Mouse (Mus musculus) ovary, postnatal 36 days (tissue): Measurements from ENCODE around the gene Chst5.
A peak's percentile ranks its signal among the peaks of the same experiment; 100 is the strongest.

ENCODE experiments used
- DNase-seq: peaks from one replicate; pipeline ENCODE4 v3.0.0; 2022; ENCODE audit warnings: low spot score, mixed read lengths

The Chst5 gene

DNA sequence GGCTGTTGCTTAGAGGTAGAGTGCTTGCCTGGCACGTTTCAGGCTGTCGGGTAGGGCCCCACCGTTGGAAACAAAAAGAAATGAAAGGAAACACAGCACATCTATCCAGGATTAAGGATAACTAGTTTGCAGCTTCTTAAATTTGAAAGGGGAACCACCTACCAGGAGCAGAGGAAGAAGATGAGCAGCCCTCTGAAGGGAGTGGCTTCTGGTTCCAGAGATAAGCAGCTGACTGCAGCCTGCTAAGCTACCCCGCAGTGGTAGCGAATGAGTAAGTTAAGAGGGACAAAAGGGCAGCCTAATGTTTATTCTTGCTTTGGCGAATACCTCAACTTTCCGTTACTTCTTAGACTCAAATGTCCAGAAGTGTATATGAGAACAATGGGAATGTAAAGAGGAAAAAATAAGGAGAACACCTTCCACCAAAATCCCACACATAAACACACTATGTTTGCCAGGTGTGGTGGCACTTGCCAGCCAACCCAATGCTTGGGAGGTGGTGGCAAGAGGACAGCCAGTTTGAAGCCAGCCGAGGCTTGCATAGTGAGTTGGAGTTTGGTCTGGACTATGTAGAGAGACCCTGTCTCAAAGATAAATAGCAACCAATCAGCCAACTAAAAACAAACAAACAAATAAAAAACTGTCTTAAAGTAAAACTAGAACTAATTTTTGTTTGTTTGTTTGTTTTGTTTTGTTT is 19.5 kb upstream of the Chst5 start:
- DNase-seq: no peak

DNA sequence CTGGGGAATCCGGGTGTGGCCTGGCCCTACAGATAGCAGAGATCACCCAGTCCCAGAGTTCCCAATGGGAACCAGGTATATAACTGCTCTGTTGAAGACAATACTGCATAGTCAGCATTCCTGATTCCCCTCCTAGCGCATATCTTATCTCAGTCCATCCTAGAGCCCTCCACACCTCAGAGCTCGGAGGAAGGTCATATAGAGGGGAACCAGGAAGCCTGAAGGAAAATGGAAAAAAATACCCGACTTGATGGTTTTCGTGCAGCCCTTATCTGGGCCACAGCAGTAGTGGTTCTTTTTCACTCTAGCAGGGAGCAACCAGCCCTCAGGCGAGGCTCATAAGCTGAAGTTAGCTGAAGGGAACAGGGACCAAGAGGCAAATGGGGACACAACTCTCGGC is 14.7 kb upstream of the Chst5 start:
- DNase-seq: no peak

DNA sequence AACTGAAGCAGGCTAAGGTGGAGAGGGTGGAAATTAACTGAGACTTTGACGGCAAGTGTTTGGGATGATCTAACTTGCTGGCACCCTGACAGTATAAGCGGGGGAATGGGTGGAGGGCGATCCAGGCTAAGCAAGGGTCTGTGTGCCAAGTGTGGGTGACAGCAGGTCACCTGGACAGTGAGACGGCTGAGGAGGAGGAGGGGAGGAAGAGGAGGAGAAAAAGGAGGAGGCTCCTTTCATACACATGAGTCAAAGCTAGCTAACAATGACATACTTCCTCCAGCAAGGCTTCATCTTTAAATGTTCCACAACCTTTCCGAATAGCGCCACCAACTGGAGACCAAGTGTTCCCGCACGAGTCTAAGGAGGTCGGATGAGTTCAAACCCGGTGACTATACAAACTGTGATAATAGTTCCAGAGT is 13.1 kb upstream of the Chst5 start:
- peak; percentile 29 for DNase-seq

DNA sequence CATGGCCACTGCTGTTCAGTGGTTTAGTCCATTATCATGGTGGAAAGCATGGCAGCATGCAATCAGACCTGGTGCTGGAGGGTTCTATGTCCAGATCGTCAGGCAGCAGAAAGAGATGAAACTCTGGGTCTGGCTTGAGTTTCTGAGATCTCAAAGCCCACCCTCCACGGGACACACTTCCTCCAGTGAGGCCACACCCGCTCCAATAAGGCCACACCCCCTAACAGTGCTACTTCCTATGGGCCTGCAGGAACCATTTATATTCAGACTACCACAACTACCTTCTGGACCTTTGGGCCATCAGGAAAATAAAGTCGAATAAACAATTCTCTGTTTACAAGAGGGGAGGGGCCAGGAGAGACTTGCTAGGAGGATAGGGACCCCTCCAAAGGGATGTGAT is 10.7 kb upstream of the Chst5 start:
- DNase-seq: no peak

DNA sequence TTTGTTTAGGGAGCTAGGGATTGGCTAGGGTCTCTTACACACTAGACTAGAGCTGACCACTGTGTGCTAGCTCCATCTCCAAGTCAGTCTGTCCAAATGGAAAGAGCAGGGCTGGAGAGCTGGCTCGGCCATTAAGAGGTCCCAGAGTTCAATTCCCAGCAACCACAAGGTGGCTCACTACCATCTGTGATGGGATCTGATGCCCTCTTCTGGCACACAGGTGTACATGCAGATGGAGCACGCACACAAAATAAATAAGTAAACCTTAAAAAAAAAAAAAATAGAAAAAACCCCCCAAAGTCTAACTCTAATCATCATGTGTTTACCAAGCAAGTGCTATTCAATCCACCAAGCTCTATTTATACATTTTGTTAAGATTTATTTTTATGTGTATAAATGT is 9.4 kb upstream of the Chst5 start:
- DNase-seq: no peak

DNA sequence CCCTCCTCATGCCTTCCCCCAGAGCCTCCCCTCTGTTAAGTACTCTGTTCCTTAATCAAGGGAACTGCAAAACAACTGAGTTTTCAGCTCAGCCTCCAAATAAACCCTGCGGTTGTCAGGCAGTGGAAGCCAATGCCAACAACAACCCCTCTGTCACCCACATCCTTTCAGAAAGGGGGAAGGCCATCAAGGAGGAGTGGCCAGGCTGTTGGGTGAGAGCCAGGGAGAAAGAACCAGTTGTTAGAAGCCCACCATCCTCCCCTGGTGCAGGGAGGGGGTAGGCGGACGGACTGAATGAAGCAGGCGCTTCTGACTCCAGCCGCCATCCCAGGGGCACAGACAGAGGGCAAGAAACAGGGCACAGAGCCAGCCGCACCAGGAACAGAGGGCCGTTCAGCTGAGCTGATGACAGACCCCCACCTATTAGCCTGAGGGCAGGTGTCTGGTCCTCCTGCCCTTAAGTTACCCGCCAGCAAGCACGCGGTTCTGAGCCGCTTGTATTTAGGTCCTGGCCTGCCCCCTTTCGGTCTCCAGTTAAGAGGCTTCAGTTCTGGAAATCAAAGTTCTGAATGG is 2.7 kb upstream of the Chst5 start:
- no peak for DNase-seq

DNA sequence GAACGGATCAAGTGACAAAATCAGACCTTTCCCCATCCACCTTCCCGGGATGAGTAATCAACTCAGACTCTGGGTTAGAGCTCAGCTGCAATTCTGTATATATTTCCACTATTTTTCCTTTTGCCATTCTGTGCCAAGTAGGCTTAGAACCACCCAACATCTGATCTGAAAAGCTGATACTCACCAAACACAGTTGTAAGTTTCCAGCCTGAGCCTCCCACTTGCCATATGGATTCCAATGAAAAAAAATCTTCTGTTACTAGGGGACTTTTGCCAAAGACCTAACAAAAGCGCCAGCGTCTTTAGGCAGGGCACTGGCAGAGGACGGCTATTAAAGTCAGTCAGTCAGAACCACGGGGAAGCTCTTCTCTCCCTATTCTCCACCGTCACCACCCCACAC is 1.3 kb upstream of the Chst5 start:
- no peak for DNase-seq

DNA sequence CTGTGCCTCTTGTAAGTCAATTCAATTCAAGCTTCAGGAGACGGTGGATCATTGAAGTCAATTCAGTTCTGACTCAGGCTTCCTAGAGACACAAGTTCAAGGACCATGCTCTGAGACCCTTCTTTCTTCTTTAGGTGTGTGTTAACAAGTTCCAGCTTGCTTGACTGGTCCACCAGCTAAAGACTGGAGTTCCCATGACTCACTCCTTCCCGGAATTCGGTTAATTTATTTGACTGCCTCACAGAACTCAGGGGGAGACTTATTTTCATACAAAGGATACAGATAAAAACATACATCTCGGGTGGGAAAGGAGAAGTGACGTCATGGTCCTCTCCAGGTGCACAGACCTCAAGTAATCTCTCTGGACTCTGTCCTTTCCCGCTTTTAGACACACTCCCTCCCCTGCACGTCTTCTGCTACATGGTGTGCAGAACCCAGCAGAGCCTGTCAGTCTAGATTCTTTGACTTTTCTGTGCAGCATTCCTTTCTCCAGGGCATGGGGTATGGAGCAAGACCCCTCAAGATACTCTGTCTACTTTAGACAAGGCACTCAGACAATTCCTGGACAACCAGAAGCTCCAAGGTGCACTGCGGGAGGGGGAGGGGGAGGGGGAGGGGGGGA is 4.6 kb downstream of the Chst5 start:
- no peak for DNase-seq

DNA sequence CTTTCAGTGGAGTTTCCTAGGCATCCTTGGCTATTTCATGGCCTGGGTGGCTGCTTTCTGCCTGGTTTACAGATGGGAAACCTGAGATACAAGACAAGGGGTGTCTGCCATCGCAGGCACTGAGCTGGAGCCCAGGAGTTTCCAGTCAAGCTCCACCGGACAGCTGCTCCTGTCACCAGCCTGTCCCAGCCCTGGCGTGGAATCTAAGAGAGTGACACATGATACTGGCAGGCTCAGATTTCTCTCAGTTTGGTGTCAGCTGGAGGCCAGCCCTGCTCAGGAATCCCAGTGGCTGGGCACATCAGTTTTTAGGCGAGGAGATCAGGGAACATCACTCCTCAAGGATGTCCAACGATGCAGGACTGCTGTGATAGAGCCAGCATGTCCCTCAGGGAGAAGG is 8.2 kb downstream of the Chst5 start:
- no peak for DNase-seq

DNA sequence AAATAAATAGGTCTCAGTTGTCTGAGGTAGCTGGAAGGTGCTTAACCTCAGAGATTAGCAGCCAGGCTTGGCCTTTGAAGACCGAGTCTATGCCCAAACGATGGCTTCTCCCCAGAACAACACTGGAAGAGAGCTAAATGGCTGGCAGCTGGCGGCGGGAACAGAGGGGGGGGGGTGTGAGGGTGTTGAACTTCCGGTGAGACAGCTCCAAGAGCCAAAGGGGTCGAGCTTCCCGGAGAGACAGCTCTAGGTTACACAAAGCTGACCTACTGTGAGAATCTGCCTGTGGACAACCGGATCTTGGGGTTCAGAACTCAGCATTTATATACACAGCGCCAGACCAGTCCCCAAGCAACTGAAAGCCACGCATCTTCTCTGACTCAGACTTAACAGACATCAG is 11.7 kb downstream of the Chst5 start:
- DNase-seq: no peak

DNA sequence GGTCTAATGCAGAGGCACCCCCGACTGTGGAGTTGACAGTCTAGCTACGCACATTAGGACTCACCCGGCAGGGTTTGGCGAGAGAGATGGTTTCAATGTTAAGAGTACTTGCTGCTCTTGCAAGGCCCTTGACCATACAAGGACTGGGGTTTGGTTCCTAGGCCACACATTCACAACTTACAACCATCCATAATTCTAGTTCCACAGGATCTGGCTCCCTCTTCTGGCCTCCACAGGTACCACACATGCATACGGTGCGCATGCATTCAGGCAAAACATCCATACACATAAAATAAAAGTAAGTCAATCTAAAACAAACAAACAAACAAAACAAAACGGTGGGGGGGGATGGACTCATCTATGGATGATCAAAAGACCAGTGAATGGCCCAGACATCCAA is 15.3 kb downstream of the Chst5 start:
- DNase-seq: no peak

DNA sequence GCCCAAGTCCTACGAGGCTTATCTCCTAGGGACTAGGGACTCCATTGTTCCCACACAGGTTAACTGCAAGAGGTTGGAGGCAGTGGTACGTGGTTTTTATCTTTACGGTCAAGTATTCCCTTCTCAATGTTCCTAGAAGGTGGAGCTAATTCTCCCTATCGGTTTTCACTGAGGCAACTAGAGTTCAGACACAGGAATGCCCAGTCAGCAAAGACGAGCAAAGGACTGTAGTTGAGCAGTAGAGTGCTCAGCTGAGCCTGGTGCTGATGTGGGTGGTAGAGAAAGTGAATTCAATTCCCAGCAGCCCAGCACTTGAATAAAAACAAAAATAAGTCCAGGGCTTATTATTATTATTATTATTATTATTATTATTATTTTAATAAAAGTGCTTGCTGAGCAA is 17.6 kb downstream of the Chst5 start:
- DNase-seq: no peak

DNA sequence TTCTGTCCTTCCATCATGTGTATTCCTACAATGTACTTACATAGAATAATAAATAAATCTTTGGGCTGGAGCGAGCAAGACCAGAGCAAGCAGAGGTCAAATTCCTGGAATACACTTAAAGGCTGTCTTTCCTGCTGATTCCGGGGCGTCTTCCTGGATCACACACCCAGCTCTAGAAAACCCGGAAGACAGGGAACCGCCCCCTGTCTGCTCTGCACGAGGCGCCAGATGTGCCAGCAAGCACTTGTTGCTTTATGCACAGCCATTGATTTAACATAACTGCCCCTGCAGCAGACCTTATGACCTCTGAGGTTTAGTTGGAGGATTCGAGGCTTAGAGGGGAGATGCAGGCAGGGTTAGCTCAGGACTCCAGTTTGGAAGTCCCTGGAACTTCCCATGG is 18.3 kb downstream of the Chst5 start:
- DNase-seq: no peak

DNA sequence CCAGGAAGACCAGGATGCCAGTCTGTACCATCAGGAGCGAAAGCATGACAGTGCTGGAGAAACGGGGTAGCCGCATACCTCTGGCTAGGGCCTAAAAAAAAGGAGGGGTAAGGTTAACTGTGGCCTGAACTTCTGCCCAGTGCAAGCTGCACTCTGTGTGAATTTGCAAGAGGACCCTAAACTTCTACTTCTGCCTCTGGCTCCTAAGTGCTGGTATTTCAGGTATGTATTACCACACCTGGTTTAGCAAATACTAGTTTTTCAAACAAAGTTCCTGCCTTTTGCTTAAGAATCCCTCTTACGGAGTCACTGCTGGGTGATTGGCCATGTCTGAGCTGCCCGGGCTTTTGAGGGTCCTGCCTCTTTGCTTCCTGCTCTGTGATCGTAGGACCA is 19.3 kb downstream of the Chst5 start:
- DNase-seq: no peak

DNA sequence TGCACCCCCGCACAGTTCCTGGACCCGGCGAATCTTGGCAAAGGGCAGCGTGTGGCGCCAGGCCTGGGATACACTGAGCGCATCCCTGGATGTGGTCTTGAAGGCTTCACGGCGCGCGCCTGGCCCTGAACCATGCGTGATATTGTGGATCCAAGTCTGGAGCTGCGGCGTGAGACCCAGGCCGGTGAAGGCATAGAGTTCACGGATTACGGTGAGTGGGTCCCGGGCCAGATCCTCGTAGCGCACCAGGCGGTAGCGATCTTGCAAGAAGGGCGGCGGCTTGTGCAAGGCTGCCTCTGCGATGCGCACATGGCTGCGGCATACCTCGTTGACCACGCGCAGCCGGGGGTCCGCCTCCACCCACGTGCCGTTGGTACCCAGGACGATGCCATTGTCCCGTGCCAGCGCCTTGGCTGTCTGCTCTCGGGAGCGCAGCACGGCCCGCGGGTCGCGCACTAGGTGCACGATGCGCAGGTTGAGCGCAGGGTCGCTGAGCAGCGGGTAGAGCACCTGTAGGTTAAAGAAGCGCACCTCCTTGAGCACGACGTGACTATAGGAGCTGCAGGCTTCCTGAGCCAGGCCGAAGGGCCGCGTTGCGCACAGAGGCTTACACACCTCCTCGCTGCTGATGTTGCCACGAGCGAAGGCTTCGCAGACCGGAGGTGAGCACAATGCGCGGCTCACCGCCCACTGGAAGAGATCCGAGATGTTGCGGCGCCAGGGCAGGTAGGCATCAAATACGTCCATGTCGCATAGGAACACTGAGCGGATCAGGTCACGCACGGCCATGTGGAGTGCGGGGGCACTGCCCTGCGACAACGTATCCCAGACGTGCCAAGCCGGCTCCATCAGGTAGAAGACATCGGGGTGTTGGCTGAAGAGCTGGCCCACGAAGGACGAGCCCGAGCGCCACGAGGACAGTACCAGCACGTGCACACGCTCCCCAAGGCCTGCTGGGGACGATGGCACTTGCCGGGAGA is 20.0 kb downstream of the Chst5 start:
- no peak for DNase-seq

DNA sequence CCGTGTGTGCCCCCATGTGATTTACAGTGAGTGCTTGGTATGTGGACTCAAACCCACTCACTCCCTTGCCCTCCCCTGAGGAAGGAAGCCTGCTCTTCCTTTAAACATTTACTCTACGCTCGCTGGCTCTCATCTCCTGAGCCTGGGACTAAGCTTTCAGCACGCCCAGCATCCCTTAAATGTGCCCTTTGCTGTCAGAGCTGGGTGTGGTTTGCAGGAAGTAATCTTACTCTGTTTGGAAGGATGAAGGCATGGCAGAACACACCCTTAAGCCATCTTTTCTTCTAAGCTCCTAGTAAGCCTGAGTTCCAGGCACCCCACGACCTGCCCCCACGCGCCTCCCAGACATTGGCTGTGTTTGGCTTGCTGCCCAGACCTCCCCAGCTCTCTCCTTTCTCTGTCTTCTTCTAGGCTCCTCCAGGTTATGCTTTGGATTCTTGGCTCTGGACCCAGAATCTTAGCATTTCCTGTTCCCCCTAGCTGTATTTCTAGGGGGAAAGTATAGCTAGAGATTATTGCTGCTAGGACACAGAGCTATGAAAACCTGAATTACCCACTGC is 22.1 kb downstream of the Chst5 start:
- DNase-seq: peak; percentile 34

DNA sequence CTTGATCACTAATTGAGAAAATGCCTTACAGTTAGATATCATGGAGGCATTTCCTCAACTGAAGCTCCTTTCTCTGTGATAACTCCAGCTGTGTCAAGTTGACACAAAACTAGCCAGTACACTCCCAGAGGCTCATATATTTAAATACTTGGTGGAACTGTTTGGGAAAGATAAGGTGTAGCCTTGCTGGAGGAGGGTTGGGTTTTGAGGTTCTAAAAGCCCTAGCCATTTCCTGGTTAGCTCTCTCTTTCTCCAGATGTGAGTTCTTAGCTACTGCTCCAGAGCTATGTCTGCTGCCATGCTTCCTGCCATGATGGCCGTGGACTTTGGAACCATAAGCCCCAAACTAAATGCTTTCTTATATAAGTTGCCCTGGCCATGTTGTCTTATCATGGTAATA is 22.8 kb downstream of the Chst5 start:
- DNase-seq: no peak

DNA sequence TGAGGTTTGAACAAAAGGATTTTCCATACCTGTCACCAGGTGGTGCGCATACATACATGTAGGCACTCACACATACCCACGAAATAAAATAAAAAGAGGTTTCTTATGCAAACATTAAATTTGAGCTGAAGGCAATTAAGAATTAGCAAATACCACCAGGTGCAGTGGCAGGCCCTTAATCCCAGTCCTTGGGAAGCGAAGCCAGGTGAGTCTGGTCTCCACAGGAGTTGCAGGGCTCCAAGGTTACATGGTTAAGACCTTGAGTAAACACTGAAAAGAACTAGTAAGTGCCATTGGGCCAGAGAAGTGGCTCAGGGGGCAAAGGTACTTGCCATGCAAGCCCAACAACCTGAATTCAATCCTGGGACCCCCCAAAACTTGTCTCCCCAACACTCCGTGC is 26.6 kb downstream of the Chst5 start:
- DNase-seq: no peak

DNA sequence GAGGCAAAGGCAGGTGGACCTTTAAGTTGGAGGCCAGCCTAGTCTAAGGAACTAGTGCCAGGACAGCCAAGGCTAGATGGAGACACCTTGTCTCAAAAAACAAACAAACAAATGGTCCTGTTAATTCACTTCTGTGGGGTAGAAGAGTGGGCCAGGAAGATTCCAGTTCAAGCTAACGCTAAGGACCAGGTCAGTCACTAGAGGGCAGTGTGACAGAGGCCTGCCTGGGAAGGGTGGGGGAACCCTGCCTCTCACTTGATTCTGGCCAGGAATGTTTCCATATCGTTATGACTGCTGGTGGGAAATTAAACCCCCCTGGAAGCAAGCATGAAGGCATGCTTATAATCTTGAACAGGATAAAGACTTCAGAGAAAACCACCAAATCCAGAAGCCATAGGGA is 28.7 kb downstream of the Chst5 start:
- peak; percentile 29 for DNase-seq

DNA sequence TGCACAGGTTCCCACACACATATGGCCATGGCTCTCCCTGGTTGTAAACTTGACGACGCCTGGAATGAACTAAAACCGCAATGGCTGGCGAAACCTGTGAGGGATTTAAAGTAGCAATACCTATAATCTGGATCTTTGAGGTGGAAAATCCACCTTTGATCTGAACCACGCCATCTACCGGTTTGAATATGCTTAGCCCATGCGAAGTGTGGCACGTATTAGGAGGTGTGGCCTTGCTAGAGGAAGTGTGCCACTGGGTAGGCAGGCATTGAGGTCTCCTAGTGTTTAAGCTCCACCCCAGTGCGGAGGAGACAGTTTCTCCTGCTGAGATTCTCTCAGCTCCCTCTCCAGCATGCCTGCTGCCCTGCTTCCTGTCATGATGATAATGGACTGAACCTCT is 32.5 kb downstream of the Chst5 start:
- no peak for DNase-seq

DNA sequence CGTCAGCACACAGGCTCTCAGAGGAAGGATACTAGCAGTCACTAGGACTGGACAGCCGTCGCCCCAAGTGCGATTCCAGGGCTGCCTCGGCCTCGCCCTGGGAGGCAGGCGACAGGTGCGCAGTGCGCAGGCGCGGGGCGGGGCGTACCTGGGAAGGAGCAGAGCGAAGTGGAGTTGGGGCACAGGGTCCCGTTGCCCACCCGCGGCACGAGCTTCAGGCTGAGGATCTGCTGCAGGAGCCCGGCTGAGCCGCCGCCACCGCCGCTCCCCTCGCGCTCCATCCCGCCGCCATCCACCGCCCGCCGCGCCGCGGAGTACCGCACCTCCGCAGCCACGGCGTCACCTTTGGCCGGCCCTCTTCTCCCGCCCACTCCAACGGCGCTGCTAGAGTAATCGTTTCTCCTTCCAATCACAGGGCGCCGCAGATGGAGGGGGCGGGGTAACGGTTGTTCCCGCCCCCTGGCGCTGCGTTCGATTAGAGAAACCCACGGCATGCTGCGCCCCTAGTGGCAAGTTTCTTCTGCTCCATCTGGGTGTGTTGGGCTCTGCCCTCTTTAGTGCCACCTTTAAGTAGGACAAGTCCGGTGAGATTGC is 33.8 kb downstream of the Chst5 start, which contains the start of gene Tmem170:
Tmem170 (minus strand) TSS at position 396 of the 594 bp plus-strand sequence.
- peak; percentile 97 for DNase-seq

DNA sequence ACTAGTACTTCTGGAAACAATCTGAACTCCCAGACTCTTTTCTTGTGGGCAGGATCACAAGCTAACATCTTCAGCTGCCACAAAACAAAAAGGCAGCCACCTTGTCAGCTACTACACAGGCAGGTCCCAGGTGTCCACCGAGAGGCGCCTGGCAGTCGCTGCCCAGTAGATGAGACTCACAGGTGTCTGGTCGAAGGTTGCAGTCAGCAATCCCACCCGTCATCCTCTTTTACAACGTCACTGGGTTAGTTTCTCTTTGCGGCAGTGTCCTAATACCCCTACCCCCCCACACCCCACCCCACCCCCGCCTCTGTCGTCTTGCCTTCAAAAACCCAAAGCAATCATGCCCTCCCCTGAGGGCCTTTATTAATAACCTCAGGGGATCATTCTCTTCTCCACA is 34.5 kb downstream of the Chst5 start:
- DNase-seq: no peak
